Mouse (Mus musculus): ENCODE results near the gene Eif2b1.
"Not testable (repeated sequence)": the region's sequence is repeated elsewhere in the genome, so short reads cannot be mapped to it uniquely, and the experiment has no call there.

DNA sequence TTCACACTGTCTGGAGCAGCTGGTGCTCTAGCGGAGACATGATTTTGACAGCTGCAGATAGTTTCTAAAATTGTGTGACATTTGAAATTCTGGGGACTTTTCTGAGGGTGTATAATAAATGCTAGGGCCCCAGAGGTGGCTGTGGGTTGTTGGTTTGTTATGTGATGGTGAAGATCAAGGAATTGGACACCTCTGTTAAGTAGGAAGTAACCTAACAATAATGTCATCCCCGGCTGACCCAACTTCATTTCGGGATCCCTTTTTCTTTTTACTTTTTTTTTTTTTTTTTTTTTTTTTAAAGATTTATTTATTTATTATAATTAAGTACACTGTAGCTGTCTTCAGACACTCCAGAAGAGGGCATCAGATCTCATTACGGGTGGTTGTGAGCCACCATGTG lies 28.2 kb downstream of the Eif2b1 start:
- not testable (repeated sequence) for TF ChIP-seq CTCF (IDR thresholded peaks at IDR 0.05); EP300 (IDR thresholded peaks at IDR 0.05; ENCODE audit: insufficient read depth, low read depth, low read length); POLR2A (IDR thresholded peaks at IDR 0.05; ENCODE audit: insufficient read depth, low read depth, low read length)

Data from heart, adult 2 months (tissue).